Mouse (Mus musculus) megakaryocyte, embryonic 14.5 days (primary cell): ENCODE results near the gene Fbxl13. TPM values are rescaled to one million over a fixed set of nuclear protein-coding genes. Genes with fewer than 3 reads are reported as not detected.

ENCODE experiments used
- H3K27me3 ChIP-seq: replicated peaks from 2 replicates; pipeline ENCODE3; 2012; ENCODE audit warnings: inconsistent platforms
- H3K36me3 ChIP-seq: replicated peaks from 2 replicates; pipeline ENCODE3; 2012; ENCODE audit warnings: low read length, inconsistent platforms, mixed read lengths
- H3K4me1 ChIP-seq: 2 replicates; pipeline ENCODE4 v1.6.1; 2012; ENCODE audit warnings: inconsistent platforms
- H3K4me3 ChIP-seq: replicated peaks from 2 replicates; pipeline ENCODE3; 2012; ENCODE audit warnings: moderate library complexity, mild to moderate bottlenecking, inconsistent platforms
- H3K9me3 ChIP-seq: 2 replicates; pipeline ENCODE4 v1.6.1; 2012; ENCODE audit warnings: inconsistent platforms
- FLI1 ChIP-seq: IDR thresholded peaks from 2 replicates; pipeline ENCODE4 v1.6.1; 2012; ENCODE audit warnings: low read length, inconsistent platforms, mixed read lengths
- GATA1 ChIP-seq: IDR thresholded peaks from 3 replicates; pipeline ENCODE4 v1.6.1; 2012; ENCODE audit warnings: mixed read lengths, low read length, inconsistent platforms, borderline replicate concordance
- polyA plus RNA-seq: library from polyadenylated mRNA; stranded (reverse); fragments of >175 nt; gene quantifications from 2 replicates; pipeline ENCODE4 v1.2.3, GENCODE M21; 2012; ENCODE audit warnings: low replicate concordance; ENCODE audit not compliant: insufficient read depth

The Fbxl13 gene
- polyA plus RNA-seq, 1 experiment = not detected

GRCm38 (mm10) chr5:21554732-21555131 is 90.7 kb downstream of the Fbxl13 start:
- no peak for TF ChIP-seq GATA1
- TF ChIP-seq FLI1 = no peak
- Histone ChIP-seq H3K36me3 (no peaks in the 10 kb centered on the region), H3K9me3 (no peaks in the 10 kb centered on the region), H3K4me1 (no peaks in the 10 kb centered on the region), H3K4me3 (no peak overlapping the region), H3K27me3 (peaks cover 8% of the 10 kb centered on the region)

- no peak overlapping the region for H3K4me3 ChIP-seq
- no peaks in the 10 kb centered on the region for H3K9me3 ChIP-seq
- no peak for TF ChIP-seq FLI1
- TF ChIP-seq GATA1 = no peak
Measured at GRCm38 (mm10) chr5:21553685-21554084, 91.7 kb downstream of the Fbxl13 start.

GRCm38 (mm10) chr5:21547005-21547404 is 98.4 kb downstream of the Fbxl13 start:
- H3K4me1 ChIP-seq = no peaks in the 10 kb centered on the region
- peaks cover 14% of the 10 kb centered on the region for H3K27me3 ChIP-seq
- TF ChIP-seq GATA1 (no peak), FLI1 (no peak)
- H3K9me3 ChIP-seq = peaks cover 3% of the 10 kb centered on the region; the same call in 1 of the 2 replicates
- H3K36me3 ChIP-seq = no peaks in the 10 kb centered on the region
- H3K4me3 ChIP-seq = no peak overlapping the region

More at GRCm38 (mm10) chr5:21553685-21554084, 91.7 kb downstream of the Fbxl13 start:
- Histone ChIP-seq H3K27me3 (peaks cover 8% of the 10 kb centered on the region), H3K4me1 (no peaks in the 10 kb centered on the region), H3K36me3 (no peaks in the 10 kb centered on the region)

- Histone ChIP-seq H3K4me3 (no peak overlapping the region), H3K9me3 (peaks cover 3% of the 10 kb centered on the region; the same call in 1 of the 2 replicates), H3K27me3 (peaks cover 9% of the 10 kb centered on the region), H3K36me3 (no peaks in the 10 kb centered on the region), H3K4me1 (no peaks in the 10 kb centered on the region)
- TF ChIP-seq GATA1 (no peak), FLI1 (no peak)
Measured at GRCm38 (mm10) chr5:21545786-21546185, 99.6 kb downstream of the Fbxl13 start.

- TF ChIP-seq FLI1 (no peak), GATA1 (no peak)
- Histone ChIP-seq H3K36me3 (no peaks in the 10 kb centered on the region), H3K9me3 (peaks cover 5% of the 10 kb centered on the region; the same call in 1 of the 2 replicates), H3K4me1 (no peaks in the 10 kb centered on the region), H3K4me3 (no peak overlapping the region), H3K27me3 (peaks cover 11% of the 10 kb centered on the region)
Measured at GRCm38 (mm10) chr5:21545227-21545626, 100.2 kb downstream of the Fbxl13 start.

- H3K27me3 ChIP-seq = peaks cover 11% of the 10 kb centered on the region
- H3K4me3 ChIP-seq = no peak overlapping the region
- H3K36me3 ChIP-seq = no peaks in the 10 kb centered on the region
- peaks cover 7% of the 10 kb centered on the region; the same call in 1 of the 2 replicates for H3K9me3 ChIP-seq
- TF ChIP-seq FLI1 (no peak), GATA1 (no peak)
- H3K4me1 ChIP-seq = no peaks in the 10 kb centered on the region
Measured at GRCm38 (mm10) chr5:21544821-21545220, 100.6 kb downstream of the Fbxl13 start.

- Histone ChIP-seq H3K27me3 (peaks cover 11% of the 10 kb centered on the region), H3K36me3 (no peaks in the 10 kb centered on the region), H3K9me3 (peaks cover 7% of the 10 kb centered on the region; the same call in 1 of the 2 replicates), H3K4me3 (no peak within 1 kb of the TSS), H3K4me1 (no peaks in the 10 kb centered on the region)
- TF ChIP-seq FLI1 = no peak
- TF ChIP-seq GATA1 = no peak
Measured at GRCm38 (mm10) chr5:21543409-21544201, 101.8 kb downstream of the Fbxl13 start, which contains the start of gene Lrrc17. Gene Lrrc17, plus strand, starts transcription at chr5:21543559.

GRCm38 (mm10) chr5:21542226-21542625 is 103.2 kb downstream of the Fbxl13 start:
- H3K9me3 ChIP-seq = peaks cover 5% of the 10 kb centered on the region
- H3K36me3 ChIP-seq = no peaks in the 10 kb centered on the region
- no peaks in the 10 kb centered on the region for H3K4me1 ChIP-seq
- TF ChIP-seq FLI1 (no peak), GATA1 (no peak)
- H3K4me3 ChIP-seq = no peak overlapping the region
- H3K27me3 ChIP-seq = peaks cover 11% of the 10 kb centered on the region

- Histone ChIP-seq H3K9me3 (peaks cover 23% of the 10 kb centered on the region), H3K4me1 (peaks cover 11% of the 10 kb centered on the region), H3K27me3 (peaks cover 16% of the 10 kb centered on the region), H3K4me3 (no peak overlapping the region), H3K36me3 (no peaks in the 10 kb centered on the region)
- TF ChIP-seq FLI1 (no peak), GATA1 (no peak)
Measured at GRCm38 (mm10) chr5:21532921-21533320, 112.5 kb downstream of the Fbxl13 start.

- no peaks in the 10 kb centered on the region for H3K36me3 ChIP-seq
- H3K9me3 ChIP-seq = peaks cover 21% of the 10 kb centered on the region
- H3K4me1 ChIP-seq = peaks cover 19% of the 10 kb centered on the region
- peak overlapping the region; percentile 30 for H3K4me3 ChIP-seq
- H3K27me3 ChIP-seq = peaks cover 16% of the 10 kb centered on the region
- no peak for TF ChIP-seq GATA1
- no peak for TF ChIP-seq FLI1
Measured at GRCm38 (mm10) chr5:21532126-21532525, 113.3 kb downstream of the Fbxl13 start.
